Mouse (Mus musculus): ENCODE data around the gene Alg12. TPM values are rescaled to one million over a fixed set of nuclear protein-coding genes. Genes with fewer than 3 reads are reported as not detected.

Alg12 gene
- 10 to 100 TPM in 2 of 4 experiments, 1 to 10 TPM in 2; 7.4 to 10.3 (median 9.9) TPM for total RNA-seq (2022)

DNA sequence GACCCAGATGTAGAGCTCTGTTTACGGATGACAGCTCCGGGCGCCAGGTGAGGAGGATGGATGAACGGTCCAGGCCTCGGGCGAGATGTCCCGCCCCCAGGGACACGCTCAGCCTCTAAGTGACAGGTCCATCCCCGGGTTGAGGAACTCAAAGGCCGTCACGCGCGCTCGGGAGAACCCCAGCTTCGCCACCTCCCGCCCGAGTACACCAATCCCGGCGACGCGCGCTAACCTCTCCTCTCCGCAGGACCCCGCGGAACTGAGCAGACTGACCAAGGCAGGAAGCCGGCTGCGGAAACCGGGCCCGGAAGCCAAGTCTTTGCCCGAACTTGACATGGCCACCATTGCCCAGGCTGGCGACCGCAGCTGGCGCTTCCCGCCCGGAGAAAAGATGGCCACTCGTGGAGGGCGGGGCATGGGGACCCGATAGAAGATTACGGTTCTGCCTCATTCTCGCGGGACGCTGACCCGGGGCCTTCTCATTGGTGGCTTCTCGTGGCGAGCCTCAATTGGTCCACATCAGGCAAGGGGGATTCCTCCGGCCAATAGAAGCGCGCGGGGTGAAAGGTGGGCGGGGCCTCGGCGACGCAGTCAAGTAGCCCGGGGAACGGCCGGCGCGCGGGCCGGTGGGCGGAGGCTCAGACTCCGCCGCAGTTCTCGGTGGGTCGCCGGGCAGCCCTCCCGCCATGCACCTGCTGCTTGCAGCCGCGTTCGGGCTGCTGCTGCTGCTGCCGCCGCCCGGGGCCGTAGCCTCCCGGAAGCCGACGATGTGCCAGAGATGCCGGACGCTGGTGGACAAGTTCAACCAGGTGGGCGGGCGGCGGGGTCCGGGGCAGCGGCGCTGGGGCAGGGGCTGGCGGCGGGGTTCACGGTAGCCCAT is at the start of gene Alg12, which contains the start of gene Creld2:
Gene Alg12, minus strand, starts transcription at position 293 of the 880 bp plus-strand sequence.
Gene Creld2, plus strand, starts transcription at position 621 of the 880 bp plus-strand sequence.
- peak; percentile 100 for DNase-seq (ENCODE audit: low spot score)

DNA sequence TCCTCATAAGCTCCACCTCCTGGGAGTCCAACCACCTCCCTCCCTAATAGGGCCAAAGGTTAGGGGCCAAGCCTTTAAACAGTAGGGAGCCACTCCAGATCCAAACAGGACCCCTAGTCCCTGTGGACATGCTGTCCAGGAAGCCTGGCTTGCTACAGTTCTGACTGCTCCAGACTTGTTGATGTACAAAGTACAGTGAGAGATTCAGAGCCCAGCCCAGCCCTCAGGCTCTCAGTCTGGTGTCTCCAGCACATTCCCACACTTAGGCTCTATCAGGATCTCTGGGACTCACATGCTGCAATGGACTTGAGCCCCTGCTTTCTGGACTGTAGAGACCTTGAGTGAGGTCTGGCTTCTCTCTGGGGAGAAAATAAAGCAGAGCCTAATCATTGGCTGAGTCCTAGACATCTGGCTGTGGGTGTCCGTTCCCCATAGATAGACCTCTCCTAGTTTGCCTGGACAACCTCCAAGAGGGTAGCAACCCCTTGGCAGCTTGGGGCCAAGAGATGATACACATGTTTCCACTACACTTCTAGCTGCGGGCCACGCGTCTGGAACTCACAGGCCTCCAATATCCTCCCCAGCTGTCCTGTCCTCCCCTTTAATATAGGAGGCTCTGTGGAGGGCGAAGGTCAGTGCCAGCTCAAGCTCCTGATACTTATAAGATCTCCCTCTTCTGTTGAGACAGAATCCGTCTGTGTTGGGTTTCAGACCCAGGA is 49.1 kb upstream of the Alg12 start:
- peak; percentile 83 for DNase-seq (ENCODE audit: low spot score)

DNA sequence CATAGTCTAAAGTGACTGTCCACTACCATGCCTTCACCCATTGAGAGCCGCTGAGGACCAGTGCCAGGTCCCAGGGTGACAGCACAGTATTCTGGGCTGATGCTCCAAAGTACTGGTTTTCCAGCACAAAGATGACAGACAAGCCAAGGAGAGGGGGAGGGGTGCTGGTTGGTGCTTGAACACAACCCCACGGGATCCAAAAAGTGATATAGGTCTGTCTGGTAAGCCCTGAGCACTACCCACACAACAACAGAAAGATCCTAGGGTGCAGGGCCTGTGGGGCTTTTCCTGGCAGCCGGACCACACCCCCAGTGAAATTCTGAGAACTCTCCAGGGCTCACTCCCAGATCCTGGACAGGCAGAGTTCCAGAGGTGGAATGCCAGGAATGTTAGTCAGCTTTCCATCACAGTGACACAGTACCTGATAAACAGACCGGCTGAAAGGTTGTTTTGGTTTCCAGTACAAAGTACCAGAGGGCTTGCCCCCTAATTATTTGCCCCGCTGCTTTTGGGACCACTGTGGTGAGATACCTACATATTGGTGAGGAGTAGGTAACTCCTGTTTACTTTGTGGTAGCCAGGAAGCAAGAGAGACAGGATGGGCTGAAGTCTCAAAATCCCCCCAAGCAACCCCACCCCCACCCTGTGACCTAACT is 48.4 kb upstream of the Alg12 start:
- peak; percentile 91 for DNase-seq (ENCODE audit: low spot score)

DNA sequence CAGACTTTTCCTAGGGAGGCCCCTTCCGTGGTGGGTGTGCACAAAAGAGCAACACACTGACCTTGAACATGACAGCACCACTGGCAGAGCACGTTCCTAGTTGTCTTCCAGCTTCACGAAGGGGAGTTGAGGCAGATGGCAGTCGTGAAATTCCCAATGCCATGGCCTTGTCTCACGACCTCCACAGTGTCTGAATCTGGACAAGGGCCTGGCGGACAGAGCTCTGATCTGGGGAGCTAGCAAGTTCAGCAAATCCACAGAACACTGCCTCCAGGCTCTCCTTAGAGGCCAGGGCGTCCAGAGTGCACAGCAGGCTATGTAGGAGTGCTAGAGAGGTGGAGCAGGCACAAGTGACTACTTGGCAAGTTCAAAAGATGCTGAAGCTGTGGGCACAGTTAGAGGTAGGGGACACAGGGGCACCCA is 47.8 kb upstream of the Alg12 start:
- DNase-seq (ENCODE audit: low spot score) = no peak

DNA sequence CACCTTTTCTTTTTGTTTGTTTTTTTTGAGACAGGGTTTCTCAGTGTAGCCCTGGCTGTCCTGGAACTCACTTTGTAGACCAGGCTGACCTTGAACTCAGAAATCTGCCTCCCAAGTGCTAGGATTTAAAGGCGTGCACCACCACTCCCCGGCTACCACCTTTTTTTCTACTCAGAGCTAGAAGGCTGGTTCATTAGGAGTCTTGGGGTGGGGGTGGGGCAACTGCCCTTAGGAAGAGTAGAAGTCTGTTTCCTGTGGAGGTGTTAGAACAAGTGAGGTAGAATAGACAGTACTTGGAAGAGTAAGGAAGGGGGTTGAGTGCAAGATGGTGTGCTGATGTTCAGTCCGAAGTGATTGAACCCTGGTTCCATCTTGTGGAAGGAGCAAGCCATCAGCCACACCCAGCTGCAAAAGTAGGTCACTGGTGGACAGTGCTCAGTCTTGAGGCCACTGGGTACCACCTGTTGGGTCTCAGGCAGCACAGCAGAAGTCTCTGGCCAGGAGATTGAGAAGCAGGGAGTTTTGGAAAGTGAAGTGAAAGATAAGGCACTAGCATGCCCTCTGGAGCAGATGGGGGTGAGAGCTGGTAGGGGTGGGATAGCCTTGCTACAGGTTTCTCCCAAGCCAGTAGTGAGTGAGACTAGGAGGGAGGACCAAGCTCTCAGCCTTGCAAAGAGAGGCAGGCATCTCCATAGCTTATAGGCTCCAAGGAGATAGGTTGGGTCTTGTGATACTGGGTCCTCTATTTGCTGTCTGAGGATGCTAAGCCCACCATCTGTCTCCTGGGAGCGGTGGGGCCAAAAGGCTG is 47.0 kb upstream of the Alg12 start:
- DNase-seq (ENCODE audit: low spot score) = no peak

DNA sequence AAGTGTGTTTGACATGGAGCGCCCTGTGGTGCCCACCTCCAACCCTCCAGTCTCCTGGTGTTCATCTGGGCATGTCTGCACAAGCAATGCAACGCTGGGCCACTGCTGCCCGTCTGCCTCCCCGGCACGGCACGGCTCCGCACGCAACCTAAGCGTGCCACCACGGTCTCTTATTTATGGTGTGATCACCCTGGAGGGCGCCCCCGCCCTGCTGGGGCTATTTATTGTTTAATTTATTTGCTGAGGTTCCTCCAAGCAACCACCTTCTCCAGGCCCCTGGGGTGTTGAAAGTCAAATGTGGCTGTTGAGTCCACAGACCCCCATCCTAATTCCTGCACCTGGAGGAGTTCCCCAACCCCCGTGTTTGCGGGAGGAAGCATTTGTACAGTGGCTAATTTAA is 45.9 kb upstream of the Alg12 start:
- DNase-seq (ENCODE audit: low spot score) = no peak

DNA sequence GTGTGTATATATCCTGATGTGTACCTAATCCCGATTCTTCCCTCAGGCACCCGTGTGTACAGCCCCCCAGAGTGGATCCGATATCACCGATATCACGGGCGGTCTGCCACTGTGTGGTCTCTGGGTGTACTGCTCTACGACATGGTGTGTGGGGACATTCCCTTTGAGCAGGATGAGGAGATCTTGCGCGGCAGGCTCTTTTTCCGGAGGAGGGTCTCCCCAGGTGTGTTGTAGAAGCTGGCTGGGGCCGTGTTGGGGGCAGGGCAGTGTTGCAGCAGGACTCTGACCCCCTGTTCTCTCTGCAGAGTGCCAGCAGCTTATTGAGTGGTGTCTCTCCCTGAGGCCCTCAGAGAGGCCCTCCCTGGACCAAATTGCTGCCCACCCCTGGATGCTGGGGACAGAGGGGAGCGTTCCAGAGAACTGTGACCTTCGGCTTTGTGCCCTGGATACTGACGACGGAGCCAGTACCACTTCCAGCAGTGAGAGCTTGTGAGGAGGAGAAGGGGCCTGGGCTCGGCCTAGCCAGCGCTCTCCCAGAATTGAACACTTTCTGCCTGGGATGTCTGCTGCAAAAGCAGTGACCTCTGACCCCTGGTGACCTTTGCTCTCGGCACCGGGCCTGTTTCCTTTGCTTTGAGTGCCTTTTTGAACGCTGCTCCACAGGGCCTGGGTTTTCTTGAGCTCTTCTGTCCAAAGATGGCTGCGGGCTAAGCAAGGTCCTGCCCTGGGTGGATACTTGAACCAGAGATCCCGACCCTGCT is 45.3 kb upstream of the Alg12 start:
- DNase-seq (ENCODE audit: low spot score) = peak; percentile 46

DNA sequence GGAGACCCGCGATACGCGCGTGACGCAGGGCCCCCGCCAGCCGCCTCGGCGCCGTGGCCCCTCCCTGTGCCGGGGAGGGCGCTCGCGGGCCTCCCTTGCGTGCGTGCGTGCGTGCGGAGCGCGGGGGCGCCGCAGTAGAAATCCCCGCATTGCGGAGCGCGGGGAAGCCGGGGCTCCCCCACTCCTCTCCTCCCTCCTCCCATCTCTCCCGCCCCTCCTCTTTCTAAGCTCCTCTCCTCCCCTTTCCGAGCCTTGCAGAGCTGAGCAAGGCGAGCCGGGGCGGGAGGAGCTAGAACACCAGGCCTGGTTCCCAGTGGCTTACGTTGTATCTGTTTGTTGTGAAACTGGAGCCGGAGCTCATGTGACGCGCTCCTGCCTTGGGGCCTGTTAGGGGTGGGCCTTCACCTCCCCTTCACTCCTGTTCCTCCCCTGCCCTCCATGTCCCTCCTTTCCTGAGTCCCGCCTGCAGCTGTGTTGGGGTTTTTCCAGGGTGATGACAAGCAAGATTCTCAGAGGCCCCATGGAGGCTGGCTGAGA is 44.6 kb upstream of the Alg12 start:
- DNase-seq (ENCODE audit: low spot score) = peak; percentile 94

DNA sequence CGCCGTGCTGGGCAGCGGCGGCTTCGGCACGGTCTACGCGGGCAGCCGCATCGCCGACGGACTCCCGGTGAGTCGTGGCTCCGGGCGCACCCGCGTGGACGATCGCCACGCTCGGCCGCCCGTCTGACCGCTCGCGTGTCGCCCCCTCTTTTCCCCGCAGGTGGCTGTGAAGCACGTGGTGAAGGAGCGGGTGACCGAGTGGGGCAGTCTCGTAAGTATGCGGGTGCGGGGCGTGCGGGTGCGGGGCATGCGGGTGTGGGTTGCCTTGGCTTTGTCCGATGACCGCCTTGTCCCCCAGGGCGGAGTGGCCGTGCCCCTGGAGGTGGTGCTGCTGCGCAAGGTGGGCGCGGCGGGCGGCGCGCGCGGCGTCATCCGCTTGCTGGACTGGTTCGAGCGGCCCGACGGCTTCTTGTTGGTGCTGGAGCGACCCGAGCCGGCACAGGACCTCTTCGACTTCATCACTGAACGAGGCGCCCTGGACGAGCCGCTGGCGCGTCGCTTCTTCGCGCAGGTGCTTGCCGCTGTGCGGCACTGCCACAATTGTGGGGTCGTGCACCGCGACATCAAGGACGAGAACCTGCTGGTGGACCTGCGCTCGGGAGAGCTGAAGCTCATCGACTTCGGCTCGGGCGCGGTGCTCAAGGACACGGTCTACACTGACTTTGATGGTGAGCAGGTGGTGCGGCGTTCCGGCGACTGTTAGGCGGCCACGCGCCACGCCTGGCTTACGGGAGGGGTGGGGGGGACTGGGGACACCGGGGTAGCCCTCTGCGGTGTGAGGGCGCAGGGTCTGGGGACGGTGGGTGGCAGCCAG is 44.0 kb upstream of the Alg12 start:
- no peak for DNase-seq (ENCODE audit: low spot score)

DNA sequence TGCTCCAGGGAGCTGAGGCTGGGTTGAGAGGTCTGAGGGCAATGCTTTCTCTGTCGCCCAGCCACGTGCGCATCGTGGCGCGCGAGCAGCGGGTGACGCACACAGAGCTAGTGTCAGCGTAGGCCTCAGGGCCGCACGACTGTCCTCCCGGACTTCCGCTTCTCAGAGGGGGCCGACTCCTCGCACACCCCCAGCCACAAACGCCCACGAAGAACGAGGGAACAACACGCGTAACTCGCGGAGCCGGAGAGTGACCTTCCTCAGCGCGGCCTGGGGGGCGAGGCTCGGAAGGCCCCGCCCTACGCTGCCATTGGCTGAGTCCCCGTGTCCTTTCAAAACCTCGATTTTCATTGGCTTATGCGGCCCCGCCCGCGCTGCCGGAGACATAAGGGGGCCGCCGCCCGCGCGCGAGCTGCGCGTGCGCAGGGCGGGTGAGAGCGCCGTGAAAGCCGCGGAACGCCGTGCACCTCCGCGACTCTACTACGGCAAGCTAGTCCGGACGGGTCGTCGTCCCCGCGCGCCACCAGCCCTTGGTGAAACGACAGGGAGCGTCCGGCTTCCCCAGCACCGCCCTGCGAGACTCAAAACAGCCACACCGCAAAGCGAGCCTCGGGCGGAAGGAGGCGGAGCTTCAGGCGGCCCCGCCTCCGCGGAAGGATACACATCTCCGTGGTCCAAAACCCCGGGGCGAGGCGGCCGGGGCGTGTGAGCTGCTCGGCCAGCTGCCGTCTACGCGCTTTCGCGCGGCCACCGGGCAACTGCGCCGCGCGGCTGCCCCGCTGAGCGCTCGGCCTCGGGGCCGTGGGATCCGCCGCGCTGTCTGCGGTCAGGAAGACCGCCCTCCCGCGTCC is 42.9 kb upstream of the Alg12 start, which contains the start of gene Pim3:
Gene Pim3, plus strand, starts transcription at position 415 of the 851 bp plus-strand sequence.
- DNase-seq (ENCODE audit: low spot score) = peak; percentile 97

DNA sequence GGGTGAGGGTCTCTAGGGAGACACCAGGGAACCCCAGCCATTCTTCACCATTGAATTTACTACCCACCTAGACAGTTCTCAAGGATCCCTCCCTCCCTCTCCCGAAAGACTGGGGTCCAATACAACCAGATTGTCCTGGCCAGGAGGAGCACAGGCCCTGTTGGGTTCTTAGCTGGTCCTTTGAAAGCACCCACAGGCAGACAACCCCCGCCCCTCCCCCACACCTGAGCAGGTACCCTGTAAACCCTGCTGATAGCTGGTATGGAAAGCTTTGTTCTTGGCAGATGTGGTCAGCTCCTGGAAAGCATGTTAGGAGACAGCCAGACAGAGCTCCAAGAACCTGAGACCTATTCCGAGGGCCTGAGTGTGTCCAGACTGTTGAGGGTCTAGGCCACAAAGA is 41.7 kb upstream of the Alg12 start:
- DNase-seq (ENCODE audit: low spot score) = no peak

DNA sequence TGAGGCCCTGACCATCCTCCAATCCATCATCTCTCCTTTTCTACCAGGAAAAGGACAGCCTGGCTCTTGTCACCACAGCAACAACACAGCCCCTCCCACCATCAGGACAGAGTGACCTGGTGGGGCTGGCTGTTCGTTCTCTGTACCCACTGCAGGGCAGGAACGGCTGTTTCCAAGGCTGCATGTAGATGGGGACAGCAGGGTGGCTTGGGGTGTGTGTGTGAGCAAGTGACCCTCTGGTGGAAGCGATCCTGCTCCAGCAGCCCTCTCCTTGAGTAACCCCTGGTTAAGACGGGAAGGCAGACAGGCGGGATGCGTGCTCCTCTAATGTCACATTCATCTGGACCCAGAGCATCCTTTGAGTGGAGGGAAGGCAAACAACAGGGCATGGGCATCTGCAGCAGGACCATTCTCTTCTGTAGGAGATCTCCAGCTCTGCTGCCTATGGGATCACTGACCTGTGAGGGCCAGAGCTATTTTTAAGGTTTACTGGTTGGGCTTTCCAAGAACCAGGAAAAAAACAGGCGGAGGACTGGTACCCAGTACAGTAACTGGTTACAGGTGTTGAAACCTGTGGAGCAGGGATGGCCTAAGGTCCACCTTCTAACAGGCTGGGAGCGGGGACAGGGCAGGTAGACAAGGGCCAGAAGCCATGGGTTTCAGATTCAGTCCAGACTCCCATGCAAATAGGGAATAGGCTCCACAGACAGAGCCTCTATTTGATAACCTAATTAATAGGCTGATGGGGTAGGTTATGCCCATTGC is 40.3 kb upstream of the Alg12 start:
- no peak for DNase-seq (ENCODE audit: low spot score)

DNA sequence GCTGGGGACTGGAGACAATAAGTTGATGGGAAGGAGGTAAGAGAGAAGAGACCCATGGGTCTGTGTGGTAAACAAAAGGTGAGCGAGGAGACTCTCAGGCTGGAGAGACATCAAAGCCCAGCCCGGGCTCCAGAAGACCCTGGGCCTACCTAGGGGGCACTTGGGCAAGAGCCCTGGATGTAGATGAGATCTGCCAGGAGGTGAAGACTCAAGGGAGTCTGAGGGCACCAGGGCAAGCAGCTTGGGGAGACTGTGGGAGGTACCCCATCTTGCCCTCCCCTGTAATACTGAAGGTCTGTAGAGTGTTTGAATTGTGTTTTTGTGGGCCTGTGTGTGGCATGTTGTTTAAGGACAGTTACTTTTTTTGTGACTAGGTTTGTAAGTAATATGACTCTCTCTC is 39.6 kb upstream of the Alg12 start:
- no peak for DNase-seq (ENCODE audit: low spot score)

DNA sequence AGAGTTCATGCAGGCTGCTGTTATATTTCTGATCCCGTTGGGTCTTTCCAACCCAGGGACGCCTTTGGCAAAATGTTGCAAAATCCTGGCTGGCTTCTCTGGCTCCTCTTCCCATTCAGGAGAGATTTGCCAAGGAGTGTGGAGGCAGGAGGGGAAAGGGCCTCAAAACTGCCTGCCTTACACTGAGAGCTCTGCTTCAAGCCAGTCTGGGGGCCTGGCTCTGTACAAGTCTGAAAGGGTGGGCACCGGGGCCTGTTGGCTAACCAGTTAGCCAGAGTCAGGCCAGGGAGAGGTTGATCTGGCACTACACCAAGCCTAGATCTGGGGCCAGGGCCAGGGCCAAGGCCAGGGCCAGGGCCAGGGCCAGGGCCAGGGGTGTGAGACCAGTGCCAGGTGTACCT is 39.0 kb upstream of the Alg12 start:
- DNase-seq (ENCODE audit: low spot score) = peak; percentile 73

DNA sequence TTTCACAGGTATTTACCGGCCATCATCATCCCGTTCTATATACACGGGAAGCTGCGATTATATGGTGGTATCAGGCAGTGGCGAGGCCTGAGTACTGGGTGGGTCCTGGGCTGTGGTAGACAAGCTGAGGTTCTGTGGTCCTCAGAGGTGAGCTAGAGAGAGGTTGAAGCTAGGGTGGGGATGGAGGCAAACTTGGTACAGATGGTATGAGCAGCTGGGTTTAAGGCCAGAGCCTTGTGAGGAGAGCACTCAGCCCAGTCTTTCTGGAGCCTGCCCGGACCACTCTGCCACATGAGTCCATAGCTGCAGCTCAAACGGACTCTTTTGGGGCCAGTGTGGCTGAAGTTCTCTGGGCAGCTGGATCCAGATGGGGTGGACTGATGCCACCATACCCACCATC is 38.2 kb upstream of the Alg12 start:
- no peak for DNase-seq (ENCODE audit: low spot score)

DNA sequence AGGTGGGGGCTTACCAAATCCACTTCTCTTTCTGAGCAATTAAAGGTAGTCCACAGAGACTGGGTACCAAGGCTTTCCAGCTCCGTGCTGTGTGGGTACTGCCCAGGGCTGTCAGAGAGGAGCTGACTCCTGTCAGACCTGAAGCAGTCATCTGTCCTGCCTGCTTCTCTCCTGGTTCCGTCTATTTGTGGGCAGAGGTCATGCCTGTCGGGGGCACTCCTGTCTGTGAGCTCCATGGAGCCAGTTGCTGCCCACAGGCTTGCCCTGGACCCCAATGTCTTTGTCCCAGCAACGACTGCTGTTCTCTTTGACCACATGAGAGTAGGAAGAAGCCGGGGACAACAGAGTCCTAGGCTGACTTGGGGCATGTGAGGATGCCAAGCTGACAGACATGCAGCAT is 37.5 kb upstream of the Alg12 start:
- DNase-seq (ENCODE audit: low spot score) = no peak

DNA sequence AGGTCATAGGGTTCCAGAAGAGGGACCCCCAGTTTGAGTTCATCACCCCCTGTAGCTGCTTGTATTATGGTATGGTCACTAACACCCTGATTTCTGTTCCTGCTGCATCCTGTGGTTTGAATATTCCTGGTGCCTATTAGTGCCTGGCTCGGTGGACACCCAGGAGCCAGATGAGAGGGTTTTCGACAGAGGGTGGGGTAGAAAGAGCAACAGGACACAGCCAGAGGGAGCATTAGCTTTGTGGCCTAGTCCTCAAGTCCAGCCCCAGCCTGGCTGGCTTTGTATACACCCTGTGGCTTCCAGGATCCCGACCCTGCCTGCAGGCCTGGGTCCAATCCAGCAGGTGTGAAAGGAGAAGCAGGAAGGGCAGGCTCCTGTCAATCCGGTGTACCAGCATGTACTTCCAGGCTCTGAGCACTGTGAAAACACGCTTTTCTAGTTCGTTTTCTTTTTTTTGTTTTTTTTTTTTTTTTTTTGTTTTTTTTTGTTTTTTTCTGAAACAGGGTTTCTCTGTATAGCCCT is 36.8 kb upstream of the Alg12 start:
- no peak for DNase-seq (ENCODE audit: low spot score)

Measured in heart, adult 8-10 months (tissue).